Mouse (Mus musculus) left cerebral cortex, postnatal 25 days (tissue): ENCODE data around the gene Gimap9. TPM values are rescaled to one million over a fixed set of nuclear protein-coding genes. Genes with fewer than 3 reads are reported as not detected.

Experiments
- DNase-seq, 2 experiments: peaks; one replicate each; pipeline ENCODE4 v3.0.0; 2022; ENCODE audit warnings: low spot score in 2 of 2, mixed read lengths in 1 of 2
- intact Hi-C: fragments of 180-260 bp; cut with DNase I; formaldehyde crosslinking; loops from one replicate; pipeline ENCODE4 v1.15.1; 2025
- total RNA-seq, 2 experiments: library from RNA; stranded (reverse); gene quantifications; 2 replicates each; pipeline ENCODE4 v1.2.3; 2021

Gene Gimap9
- total RNA-seq, 2 experiments from 2014 or later = 0.69 TPM; not detected in 1

DNA sequence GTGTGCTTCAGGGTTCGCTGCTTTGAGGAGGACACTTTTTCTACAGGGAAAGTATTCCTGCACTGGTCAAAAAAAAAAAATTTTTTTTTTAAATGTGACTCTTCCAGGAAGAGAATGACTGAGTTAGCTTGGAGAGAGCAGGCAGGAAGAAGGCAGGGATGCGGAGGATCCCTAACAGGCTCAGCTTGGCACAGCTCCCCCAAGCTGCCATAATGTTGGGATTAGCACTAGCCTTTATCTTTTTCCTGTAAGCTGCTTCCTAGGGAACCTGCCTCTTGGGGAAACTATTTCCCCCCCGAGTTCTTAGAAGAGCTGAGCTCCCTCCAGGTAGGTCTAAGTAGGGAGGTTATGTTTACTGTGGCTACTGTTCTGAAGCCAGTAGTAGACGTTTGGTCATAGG, 8.9 kb downstream of the Gimap9 start:
- intact Hi-C loops = loop anchor here (1.0 to 5.0 kb wide), 2 partner anchors 26 to 47 kb away; no protein-coding TSS in a partner anchor
- DNase-seq = no peak

DNA sequence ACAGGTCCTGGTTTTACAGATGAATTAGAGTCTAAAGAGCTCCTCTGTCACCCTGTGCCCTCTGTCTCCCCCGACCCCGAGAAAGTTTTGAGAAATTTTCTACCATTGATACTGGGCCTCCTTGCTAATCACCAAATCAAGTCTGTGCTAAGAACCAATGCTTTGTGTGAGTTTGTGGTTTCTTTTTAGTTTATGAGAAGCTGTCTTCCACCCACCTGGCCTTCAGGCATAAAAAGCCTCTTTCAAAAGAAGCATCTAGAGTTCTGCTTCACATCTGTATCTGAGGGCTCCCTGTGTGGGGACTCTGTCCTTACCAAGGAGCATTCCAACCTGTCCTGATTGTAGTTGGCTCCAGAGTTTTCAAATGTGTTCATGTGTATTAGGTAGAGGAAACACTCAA, 9.3 kb downstream of the Gimap9 start:
- DNase-seq = no peak
- intact Hi-C loops = no loop called here

DNA sequence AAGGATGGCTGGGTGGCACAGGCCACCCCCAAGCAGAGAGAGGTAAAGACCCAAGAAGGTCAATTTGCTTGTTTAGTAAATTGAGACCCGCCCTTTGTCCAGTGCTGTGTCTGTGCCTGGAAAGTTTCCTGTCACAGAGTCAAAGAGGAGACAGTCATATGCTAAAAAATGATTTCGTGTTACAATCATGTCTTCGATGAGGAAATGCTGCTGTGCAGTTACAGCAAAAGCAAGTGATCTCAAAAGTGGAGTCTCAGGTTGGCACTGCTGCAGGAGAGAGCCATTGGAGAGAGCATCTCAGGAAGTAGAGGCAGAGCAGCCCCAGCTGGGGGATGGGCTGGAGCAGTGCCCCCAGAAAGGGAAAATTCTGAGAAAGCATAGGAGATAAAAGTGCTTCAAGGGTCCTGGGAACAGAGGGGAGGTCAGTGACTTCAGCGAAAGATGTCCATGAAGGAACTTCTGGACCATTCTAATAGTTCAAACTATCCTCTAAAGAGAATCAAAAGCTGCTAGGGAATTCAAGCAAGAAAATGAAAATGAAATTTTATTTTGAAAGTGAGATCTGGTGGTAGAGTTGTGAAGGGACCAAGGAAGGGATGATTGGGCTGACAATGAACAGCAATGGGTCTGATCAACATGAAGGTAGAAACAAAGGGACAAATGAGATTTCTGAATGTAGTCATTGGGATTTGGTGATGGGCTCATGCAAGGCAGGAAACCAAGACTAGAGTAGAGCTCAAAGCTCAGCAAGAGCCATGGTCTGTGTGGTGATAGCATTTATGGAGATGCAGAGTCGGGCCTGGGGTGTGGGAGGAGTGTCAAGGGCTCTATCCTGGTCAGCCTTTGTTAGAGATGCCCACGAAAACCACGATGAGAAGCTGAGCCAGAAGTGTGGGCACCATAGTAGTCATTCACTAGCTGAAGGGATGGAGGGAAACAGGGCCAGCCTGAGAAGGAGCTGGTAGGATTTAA, 10.1 kb downstream of the Gimap9 start:
- intact Hi-C loops = no loop called here
- DNase-seq = peak in 1 of 2 experiments; percentile 35

DNA sequence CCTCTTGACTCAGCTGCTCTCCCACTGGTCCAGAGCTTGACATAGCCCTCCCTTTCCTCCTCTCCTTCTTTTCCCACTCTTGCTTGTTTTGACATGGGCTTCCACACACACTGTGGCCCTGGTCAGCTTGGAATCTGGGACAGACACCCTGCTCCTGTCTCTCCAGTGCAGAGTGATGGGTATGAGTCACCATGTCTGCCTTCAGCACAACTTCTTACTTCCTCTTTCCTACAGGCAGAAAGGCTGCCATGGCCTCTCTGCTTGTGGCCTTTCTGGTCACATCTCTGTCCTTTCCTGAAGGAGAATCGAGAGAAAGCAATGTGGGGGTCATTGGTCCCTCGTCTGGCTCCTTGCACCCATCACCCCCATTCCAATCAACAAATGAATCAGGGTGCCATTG, 11.1 kb downstream of the Gimap9 start:
- DNase-seq = no peak
- intact Hi-C loops = no loop called here

DNA sequence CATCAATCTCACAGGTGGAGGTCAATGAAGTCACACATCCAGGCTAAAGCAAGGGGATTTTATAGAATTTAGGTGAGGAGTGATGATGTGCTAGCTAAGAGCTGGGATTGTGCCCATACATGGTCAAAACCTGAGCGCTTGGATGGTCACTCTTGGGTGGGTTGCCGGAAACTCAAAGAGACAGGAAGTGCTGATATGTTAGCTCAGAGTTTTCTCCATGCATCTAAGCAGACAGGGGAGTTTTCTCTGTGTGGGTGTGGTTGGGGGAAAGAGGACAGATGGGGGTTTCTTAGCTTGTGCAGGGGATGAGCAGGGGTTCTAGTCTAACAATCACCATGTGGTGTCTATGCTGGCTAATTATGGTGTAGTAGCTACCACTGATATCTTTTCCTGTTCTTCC, 13.4 kb downstream of the Gimap9 start:
- no peak for DNase-seq
- intact Hi-C loops = no loop called here

DNA sequence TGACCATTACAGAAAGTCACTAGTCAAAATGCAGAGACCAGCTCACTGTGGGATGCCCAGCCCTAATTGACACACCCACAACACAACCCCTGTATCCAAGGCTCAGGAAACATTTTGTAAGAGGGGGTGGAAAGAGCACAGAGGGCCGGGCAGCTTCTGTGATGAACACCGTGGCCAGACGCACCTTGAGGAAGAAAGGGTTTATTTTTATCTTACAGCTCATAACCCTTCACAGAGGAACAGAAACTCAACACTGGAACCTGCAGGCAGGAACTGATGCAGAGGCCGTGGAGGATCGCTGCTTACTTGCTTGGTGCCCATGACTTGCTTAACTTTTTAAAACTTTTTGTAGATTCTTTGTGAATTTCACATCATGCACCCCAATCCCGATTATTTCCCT, 17.0 kb downstream of the Gimap9 start:
- intact Hi-C loops = no loop called here
- no peak for DNase-seq

DNA sequence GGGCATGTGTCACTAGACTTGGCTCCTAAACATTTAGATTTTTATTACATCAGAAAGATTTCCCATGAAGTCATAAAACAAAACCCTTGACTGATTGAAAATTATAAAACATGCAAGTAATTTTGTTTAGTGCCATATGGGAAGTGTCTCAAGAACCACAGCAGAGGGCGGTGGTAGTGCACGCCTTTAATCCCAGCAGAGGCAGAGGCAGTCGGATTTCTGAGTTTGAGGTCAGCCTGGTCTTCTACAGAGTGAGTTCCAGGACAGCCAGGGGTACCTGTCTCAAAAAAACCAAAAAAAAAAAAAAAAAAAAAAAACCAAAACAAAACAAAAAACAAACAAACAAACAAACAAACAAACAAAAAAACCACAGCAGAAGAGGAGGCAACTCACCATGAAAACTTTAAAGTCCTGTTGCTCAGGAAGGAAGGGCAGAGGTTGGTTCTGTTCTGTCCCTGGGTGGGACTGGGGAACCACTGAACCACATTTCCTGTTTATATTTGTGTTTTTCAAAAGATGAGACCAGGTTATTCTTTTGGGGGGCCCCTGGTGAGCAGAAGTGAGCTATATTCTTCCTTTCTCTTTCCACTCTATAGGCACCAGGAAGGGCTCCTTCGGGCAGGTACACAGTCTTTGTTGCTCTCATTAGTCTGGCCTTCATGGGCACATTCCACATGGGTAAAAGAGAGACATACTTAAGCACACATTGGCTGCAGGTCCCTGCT, 21.1 kb downstream of the Gimap9 start:
- intact Hi-C loops = no loop called here

DNA sequence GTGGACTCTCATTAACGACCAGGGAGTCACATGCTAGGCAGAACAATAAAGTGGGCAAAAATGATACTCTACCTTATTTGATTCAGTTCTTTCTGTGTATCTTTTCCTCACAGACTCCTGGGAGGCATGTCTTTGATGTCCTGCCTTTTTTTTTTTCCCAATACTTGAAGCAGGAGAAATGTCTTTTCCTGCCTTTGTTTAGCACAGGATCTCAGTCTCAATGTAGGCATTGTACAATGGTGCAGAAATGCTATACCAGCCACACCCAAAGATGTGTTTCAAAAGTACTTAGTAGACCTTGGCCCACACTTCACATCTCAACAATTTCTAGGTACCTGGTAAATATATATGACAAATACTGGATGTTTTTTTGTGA, 21.6 kb downstream of the Gimap9 start:
- intact Hi-C loops = no loop called here

More for the DNA sequence above, 21.1 kb downstream of the Gimap9 start:
- no peak for DNase-seq

DNA sequence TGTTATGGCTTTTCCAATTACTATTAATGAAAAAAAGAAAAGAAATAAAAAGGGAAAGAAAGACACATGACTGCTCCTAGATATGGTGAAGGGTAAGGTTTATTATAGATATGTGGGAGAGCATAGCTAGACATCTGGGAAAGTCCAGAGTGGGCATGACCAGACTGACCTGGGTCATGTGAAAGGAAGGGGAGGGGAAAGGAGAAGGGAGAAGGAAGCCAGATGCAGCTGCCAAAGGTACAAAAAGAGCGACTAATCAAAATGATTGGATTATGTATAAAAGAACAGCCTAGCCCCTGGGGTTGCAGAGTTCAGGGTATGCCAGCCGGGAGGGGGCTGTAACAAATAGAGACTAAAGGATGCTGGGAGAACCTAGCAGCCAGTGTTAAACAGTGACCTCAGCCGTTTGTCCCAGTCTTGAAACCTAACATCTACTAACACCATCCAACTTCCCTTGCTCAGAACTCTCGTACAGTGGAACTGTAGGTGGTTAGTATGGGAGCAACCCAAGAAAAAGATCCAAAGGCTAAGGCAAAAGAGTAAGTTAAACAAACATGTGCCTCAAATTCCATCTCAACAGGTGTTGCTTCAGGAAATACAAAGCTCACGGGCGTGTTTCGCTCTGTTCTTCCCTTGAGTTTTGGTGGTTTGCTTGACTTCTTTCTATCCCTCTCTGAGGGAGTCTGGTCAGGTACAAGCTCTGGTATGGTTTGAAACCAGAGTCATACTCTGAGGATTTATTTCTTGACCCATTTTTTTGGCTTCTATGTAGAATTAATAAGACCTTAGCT, 22.3 kb downstream of the Gimap9 start:
- intact Hi-C loops = no loop called here
- DNase-seq = no peak

More for the DNA sequence above, 21.6 kb downstream of the Gimap9 start:
- no peak for DNase-seq

DNA sequence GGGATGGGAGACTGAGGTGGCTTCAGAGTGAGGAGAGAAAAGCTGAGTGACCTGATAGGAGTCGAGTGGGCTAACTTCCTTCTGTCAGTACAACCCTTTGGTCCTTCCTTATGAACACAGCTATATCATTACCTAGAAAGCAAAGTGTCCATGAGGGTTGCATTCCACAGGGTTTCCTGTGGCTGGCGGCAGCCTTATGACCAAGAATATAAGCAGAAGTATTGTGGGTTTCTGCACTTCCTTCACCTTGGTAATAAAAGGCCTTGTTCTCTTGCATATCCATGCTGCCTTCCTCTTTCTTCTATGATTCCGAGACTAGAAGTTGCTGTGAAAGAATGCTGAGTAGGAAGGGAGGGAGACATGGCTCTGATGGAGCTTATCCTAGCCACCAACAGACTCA, 23.0 kb downstream of the Gimap9 start:
- intact Hi-C loops = no loop called here

DNA sequence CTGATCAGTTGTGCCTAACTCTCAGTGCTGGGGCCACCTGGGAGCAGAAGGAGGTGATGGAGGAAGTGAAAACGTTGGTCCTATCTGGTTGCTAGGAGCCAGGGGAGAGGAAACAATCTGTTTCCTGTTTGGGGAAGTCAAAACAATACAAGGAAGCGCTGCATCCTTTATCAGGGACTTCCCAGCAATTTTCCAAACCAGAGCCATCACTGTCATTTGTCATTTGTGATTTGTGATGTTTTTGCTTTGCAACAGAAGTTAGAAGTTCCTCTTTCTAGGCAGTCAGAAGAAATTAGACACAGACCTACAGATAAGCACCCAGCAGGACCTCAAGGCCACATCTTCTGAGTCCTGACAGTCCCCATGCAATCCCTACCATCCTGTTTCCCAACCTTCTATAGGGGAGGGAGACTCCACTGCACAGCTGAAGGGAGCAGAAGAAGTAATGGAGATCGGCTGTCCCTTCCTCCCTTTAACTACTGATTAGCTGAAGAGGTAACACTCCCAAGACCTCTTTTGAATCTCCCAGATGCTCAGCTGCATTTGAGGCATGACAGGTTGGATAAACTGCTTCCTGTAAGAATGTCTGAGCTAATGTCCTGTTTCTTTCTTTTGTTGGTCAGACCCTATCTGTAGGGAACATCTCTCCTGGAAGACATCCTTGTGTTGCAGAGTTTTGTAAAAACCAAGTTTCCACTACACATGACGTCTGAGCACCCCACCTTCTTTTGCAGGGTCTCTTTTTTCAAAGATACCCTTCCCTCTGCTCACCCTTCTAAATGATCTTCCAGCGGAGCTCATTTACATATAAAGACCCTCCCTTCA, 24.5 kb downstream of the Gimap9 start:
- intact Hi-C loops = no loop called here
- no peak for DNase-seq

More for the DNA sequence above, 23.0 kb downstream of the Gimap9 start:
- no peak for DNase-seq

DNA sequence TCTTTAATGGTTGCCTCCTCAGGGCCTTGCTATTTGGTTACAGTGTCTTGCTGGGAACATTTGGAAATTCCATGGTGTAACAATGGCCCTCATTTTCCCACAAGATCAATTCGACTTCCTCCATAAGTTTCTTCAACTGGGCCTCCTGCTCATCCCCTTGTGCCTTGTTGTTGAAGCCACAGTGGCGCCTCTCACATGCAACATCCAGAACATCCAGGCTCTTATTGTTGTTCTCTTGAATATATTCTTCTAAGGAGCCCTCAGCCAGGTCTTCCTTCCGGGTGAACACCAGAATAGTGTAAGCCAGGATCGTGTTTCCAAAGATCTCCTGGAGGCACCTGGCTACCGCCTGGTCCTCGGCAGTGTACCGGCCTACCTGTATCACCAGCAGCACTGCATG, 26.2 kb downstream of the Gimap9 start:
- intact Hi-C loops = no loop called here
- no peak for DNase-seq

DNA sequence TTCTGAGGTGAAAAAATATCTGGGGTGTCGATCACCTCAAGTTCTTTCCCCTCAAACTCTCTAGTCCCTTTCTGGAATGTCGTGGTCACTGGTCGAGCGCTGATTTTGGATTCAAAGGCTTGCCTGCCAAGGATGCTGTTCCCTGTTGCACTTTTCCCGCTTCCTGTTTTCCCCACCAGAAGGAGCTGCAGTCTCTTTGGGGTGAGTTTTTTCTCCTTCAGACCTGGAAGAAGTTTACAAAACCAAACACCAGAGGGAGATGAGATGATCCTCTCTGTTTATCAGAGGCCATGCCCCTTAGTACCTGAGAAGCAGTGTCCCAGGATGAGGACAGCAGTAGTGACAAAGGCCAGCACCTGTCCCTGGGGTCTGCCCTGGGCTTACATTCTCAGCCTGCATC, 26.7 kb downstream of the Gimap9 start:
- DNase-seq = no peak
- intact Hi-C loops = no loop called here

DNA sequence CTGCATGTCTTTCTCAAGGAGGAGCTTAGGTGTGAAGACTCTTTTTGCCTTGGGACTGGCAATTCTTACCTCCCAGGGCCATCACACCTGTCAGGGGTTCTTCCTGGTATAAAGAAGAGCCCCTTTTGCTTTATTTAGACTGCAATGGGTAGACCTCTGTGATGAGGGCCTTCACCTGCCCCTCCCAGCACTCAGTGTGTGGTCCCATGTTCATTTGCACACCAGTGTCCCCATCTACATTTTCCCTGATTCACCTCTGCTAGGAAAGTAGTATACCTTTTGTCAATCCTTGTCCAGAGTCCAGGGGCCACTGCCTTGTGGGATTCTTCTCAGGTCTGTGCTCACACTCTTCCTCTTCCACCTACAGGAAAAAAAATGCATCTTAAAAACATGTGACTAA, 28.2 kb downstream of the Gimap9 start:
- intact Hi-C loops = no loop called here
- no peak for DNase-seq

DNA sequence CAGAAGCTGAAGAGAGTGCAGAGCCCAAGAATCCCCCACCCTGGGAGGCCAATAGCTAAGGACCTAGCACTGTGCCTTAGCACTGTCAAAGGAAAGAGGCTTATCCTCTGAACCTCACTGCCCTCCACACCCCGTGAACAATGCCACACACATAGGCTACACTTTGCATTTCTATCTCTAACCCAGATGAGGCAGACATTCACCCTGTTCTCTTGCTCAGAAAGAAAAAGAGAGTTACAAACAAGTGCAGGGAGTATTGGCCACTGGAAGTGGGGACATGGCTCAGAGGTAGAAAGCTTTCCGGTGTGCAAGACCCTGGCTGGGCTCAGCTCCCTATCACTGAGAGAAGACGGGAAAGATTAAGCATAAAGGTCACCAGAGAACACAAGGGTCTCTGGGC, 30.2 kb downstream of the Gimap9 start:
- DNase-seq = no peak
- intact Hi-C loops = no loop called here

DNA sequence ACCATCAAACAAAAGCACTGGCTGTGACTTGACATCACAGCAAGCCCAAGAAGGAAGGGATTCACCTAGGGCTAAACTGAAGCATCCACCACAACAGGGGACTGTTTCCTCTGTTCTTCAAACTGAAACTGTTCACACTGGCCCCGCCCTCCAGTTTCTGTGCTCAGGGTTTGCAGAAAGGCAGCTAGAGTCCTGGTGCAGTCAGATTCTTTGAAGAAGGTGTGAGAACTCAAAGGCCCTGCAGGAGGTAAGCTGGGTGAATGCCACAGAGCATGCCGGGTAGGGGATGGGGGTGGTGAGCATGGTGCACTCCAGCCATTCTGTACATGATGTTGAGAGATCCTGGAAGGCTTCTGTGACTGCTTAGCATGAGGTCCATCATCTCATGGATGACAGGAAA, 42.5 kb downstream of the Gimap9 start, which contains the start of the genes Gm28053 and Gimap7:
Gm28053 (plus strand) TSS at position 153 of the 400 bp plus-strand sequence.
Gimap7 (plus strand) TSS at position 167 of the 400 bp plus-strand sequence.
- DNase-seq = no peak
- intact Hi-C loops = no loop called here

DNA sequence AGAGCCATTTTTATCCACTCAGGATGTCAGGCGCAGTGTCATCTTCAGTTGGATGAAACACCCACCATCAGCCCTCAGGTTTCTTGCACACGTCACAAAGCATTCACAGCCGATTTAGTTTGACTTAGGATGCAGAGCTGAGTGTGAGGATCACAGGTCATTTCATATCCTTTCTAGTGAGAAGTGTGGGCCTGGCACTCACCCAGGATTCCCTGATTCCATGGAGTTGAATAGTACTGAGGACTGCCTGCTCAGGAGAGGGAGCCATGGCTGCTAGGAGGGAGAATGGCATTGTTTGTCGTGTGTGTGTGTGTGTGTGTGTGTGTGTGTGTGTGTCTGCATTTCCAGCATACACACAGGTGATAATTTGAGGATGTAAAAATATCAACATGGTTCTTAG, 44.4 kb downstream of the Gimap9 start:
- intact Hi-C loops = no loop called here
- peak in 1 of 2 experiments; percentile 9 for DNase-seq

DNA sequence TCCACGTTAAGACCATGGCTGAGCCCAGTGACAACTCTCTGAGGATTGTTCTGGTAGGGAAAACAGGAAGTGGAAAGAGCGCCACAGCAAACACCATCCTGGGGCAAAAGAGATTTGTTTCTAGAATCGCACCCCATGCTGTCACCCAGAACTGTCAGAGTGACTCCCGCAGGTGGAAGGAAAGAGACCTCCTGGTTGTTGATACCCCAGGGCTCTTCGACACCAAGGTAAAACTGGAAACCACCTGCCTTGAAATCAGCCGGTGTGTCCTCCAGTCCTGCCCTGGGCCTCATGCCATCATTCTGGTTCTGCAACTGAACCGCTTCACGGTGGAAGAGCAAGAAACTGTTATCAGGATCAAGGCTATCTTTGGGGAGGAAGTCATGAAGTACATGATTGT, 47.5 kb downstream of the Gimap9 start:
- intact Hi-C loops = no loop called here
- DNase-seq = no peak

DNA sequence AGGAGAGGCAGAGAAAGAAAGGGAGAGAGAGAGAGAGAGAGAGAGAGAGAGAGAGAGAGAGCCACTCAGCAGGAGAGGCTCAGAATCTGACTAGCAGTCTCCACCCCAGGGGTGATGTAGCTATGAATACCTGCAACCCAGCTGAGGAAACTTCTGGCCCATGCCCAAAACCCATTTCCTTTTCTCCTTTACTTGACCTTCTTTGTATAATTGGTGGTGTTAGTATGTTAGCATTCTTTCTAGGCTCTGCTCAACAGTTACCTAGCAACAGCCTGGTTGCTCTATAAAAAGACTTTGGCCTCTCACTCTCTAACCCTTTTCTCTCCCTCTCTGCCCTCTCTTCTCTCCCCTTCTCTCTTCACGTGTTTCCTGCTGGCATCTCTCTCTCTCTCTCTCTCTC, 49.5 kb downstream of the Gimap9 start:
- intact Hi-C loops = no loop called here
- peak; percentile 3 to 37 for DNase-seq
